Mouse (Mus musculus) T-helper 1 cell (primary cell): Measurements from ENCODE around the gene Npnt.

ENCODE experiments used
- in situ Hi-C: fragments of 300-600 bp; cut with MboI, MseI; formaldehyde crosslinking; loops from one replicate; pipeline ENCODE4 v1.15.1; 2025; ENCODE audit warnings: high pct_unique_total_duplicates

Npnt gene

GRCm38 (mm10) chr3:132949791-132950528, at the start of gene Npnt:
Gene Npnt, minus strand, starts transcription at chr3:132950291.
- in situ Hi-C loops, result no loop called here

GRCm38 (mm10) chr3:132996299-132996698, 46.2 kb upstream of the Npnt start:
- in situ Hi-C loops, result loop anchor here (25.0 kb wide), 1 partner anchor 1634 kb away; no protein-coding TSS in a partner anchor

DNA sequence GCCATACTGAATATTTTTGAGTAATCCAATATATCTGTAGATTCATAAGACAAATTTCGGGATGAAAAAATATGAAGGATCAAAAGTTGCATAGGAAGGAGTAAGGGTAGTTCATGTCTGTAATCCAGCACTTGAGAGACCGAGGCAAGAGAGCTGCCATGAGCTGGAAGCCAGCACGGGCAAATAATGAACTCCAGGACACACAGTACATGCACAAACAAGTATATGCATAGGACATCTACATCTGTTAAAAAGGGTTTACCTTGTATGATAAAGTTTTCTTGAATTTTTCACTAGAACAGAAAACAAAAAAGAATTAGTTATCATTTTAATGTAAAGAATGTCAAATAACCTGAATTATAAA, 45.8 kb upstream of the Npnt start:
- in situ Hi-C loops, result loop anchor here (25.0 kb wide), 1 partner anchor 1634 kb away; no protein-coding TSS in a partner anchor

DNA sequence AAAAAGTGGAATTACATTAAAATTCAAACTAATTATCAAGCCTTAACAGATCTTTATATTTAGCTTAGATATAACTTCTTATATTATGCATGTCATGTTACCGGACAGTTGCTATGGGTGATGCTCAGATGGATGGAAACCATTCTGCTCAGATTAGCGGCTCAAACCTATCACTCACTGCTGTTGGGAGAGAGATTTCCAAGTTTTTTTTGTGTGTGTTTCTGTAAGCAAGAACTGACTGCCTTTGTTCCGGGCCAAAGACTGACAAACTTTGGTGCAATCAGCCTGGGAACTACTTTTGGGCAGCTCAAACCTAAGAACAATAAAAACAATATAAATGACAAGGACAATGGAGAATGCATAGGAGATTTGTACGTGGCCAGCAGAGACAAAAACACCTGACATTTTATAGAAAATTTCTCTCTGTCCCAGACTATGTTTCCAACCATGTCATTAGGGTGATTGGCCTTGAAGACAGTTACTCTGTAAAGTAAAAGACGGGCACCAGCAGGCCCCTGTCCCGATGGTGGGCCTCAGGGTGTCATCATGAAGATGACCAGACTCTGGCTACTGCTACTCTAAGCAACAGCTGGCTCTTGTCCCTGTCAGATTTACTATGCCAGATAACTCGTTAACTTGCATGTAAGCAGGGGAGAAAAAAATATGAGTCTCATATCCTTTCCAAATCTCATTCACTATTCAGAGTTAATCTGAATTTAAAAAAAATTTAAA, 45.2 kb upstream of the Npnt start:
- in situ Hi-C loops, result loop anchor here (25.0 kb wide), 1 partner anchor 1633 kb away; no protein-coding TSS in a partner anchor

DNA sequence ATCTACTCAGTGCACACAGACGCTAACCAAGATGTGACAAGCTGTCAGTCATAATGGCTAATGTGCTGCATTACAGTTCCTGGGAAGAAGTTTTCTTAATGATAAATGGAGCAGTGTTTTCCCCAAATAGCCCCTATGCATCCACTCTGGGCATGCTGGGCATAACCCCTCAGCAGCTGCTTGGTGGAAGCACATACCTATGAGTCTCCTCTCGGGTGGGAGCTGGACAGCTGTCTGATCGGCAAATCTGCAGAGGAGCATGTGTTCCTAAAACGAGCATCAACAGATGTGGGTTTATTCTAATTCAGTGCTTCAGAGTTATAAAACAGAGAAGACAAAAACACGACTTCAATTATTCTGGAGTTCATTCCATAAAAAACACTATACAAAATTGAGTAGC, 36.1 kb upstream of the Npnt start:
- in situ Hi-C loops, result loop anchor here (25.0 kb wide), 1 partner anchor 1624 kb away; no protein-coding TSS in a partner anchor

DNA sequence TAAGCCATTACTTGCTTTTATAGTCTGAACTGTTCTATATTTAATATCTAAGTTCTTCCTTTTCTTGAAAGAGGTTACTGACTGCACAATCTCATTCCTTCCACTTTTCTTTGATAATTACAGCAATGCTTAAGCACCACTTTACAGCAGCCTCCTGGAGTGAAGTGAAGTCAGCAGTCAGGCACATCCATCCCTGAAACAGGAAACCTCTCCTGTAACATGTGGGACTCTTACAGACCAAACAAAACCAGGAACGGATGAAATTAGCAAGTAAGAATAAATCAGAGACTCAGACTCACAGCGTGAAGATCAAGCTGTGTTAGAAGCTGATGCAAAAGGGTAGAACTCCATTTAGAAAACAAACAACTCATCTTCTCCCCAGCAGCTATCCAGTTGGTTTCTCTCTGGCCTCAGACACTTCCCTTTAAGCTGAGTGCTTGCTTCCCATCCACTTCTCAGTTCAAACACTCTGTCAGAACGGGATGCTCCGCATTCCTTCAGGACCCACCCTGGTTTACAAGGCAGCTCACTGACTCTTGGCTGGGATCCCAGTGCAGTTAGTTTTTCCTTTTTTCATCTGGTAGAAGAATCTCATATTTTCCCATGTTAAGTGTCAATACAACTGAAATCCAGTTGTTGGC, 33.9 kb upstream of the Npnt start:
- in situ Hi-C loops, result loop anchor here (25.0 kb wide), 1 partner anchor 1622 kb away; no protein-coding TSS in a partner anchor

DNA sequence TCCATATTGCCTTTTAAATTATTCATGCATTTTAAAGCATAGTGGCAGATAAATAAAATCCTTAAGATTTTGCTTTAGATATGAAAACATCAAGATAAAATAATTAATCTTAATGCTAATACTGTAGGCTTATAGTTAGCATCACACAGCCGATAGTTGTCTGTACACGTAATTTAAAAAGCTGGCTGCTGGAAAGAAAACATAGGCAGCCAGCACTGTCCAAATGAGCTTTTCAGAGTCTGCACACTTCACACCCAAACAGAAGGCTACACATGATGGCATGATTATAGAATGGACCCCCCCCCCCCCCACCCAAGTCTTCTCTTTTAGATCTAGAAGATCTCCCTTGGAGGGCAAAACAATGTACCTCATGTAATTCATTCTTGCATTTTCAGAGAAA, 31.9 kb upstream of the Npnt start:
- in situ Hi-C loops, result loop anchor here (25.0 kb wide), 1 partner anchor 1620 kb away; no protein-coding TSS in a partner anchor

DNA sequence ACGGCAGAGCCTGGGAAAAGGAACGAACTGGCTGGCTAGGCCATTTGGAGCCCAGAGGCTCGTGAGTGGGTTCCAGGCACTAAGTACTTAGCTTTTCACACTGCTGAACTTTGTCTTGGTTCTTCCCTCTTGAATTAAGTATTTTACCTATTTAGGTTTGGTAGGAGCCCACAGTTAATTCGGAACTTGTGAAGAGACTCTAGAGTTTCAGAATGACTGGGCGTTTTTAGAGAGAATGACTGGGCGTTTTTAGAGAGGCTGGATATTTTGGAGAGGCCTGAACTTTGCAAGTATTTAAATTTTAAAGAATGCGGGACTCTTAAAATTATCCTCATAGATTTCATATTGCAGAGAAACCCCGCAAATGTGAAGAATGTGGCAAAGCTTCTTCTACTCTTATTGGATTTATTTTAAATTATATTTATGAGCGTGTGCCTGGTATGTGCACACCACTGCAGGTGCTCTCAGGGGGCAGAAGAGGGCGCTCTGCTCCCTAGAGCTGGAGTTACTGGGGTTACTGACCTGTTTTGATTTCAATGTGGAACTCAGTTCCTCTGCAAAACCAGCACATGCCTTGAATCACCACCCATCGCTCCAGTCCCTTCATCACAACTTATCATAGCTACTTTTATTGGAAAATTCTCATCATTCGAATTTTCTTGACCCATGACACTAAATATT, 29.8 kb upstream of the Npnt start:
- in situ Hi-C loops, result loop anchor here (25.0 kb wide), 1 partner anchor 1618 kb away; no protein-coding TSS in a partner anchor

GRCm38 (mm10) chr3:132966255-132966654, 16.2 kb upstream of the Npnt start:
- in situ Hi-C loops, result no loop called here

DNA sequence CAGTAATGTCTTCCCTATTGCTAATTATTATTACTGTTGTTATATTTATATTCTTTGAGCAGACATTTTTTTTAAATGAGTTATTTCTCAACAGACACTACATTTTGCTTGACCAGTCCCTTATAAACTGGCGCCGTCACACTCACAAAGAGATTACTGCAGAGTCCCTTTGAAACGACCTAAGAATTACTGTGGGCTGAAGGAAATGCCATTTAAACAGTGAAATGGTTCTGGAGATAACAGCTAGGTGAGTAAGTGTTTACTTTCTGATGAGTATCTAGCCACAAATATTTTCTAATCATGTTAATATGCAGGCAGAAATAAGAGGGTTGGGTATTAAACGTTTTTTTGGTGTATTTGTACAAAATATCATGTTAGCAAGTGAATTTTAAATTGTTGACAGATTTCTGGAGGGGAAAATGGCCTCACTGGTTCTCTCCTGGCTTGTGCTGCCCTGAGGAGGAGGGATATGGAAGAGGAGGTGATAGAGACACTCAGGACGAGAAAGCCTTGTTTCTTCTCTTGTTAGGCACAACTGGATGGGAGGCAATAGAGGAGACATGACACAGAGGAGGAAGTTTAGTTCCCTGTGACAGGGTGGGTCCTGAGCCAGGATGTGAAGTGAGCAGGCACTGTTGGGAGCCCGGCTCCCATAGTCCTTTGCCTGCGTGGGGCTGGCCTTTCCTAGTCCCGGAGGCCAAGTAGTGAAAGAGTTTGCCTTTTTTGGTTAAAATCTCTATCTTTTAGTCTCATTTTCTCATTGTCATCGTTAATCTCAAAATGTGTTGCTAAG, 14.8 kb upstream of the Npnt start:
- in situ Hi-C loops, result no loop called here

DNA sequence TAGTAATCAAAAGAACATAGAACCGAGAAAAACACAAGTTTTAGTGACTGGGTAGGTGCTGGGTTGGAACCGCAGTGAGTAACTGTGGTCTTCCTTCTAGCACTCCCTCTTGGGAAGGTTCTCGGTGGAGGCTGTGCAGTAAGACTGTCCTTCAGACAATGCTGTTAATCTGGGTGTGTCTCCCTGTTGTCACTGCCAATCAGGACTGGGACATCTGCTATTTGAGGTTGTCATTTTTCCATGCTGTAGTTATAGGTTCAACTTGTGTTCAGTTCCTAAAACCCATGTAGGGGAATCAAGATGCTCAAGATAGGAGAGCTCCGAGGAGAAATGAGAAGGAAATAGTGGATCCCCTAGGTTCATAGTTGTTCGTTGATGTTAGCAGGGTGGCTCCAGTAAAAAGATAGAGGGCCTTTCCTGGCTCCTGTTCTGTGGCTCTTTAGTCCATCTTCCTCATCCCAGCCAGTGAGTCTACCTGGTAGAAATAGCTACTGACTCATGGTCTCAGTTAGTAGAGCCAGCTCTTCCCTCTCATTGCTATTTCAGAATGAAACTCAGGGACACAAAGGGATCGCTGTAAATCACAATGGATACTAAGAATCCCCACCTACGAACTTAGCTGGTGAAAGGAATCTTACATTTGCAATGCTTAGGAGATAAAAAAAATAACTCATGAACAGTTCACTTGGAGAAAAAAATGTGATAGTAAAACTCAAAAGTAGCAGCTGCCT, 12.7 kb upstream of the Npnt start:
- in situ Hi-C loops, result no loop called here

GRCm38 (mm10) chr3:132950529-132950880, 414 bp upstream of the Npnt start:
- in situ Hi-C loops, result no loop called here

DNA sequence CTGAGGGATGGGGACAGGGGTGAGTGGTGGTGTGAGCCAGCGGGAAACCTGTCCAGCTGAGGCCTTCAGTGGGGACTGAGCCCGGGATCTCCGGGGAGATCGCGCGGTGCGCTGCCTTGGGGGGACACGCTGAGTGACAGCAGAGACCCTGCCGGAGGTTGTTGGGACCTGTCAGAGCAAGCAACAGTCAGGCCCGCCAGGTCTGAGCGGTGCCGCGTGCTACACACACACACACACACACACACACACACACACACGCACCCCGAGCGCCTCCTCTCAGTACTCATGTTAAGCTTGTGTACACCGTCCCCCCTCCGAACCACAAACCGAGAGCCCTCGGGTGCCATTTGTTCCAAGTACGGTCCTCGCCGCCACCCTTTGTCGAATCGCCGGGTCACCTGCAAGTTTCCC, 706 bp downstream of the Npnt start:
- in situ Hi-C loops, result no loop called here

GRCm38 (mm10) chr3:132948298-132948795, 1.7 kb downstream of the Npnt start:
- in situ Hi-C loops, result no loop called here

- in situ Hi-C loops, result no loop called here
These were observed 4.0 kb downstream of the Npnt start for GRCm38 (mm10) chr3:132946086-132946485.

- in situ Hi-C loops, result no loop called here
These were observed 4.4 kb downstream of the Npnt start for GRCm38 (mm10) chr3:132945669-132946068.

DNA sequence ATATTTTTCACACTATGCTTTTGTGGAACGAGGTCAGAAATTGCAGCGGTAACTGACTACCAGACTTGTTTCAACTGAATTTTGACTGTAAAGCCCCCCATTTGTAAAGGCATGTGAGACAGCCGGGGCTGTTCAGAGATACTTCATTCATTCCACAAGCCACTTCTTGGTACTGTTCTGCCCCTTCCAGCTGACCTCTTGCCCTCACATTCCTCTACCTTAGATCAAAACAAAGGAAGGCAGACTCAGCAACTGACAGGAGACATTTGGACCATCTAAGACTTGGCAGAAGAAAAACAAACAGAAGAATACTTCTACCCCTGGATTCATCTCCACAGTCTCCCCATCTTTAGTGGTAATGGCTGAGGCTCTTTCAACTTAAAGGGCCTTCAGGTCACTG, 5.5 kb downstream of the Npnt start:
- in situ Hi-C loops, result no loop called here

- in situ Hi-C loops, result no loop called here
These were observed 5.9 kb downstream of the Npnt start for GRCm38 (mm10) chr3:132944193-132944592.

- in situ Hi-C loops, result no loop called here
These were observed 7.3 kb downstream of the Npnt start for GRCm38 (mm10) chr3:132942778-132943177.
